Mouse (Mus musculus) liver (tissue): ENCODE measurements at regions not wholly inside any gene's neighbourhood (a gene's known extent, or its start where the extent isn't known, plus 50 kb on each side); places are given as distances from the start of the nearest gene placed in this dataset.

Experiments used
- DNase-seq: peaks from one replicate; pipeline ENCODE4 v3.0.0-alpha.2; 2020; ENCODE audit warnings: mixed read lengths

DNA sequence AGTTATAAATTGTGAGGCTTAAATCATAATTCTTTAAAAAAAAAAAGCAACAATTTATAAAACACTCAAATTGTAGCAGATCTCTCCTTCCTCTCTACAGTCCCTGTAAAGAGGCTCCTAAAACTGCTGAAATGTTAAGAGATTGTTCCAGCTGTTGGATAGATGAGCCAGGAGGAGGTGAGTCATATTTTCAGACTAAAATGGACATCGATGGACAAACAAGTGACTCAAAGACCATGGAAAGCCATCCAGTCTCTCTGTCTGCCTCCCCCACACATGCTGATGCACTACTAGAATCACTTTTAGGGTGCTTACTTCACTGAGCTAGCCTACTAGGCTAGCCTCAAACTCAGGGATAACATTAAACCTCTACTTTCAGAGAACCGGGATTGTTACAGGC lies 561.5 kb downstream of the Tmem114 start:
- no peak for DNase-seq

DNA sequence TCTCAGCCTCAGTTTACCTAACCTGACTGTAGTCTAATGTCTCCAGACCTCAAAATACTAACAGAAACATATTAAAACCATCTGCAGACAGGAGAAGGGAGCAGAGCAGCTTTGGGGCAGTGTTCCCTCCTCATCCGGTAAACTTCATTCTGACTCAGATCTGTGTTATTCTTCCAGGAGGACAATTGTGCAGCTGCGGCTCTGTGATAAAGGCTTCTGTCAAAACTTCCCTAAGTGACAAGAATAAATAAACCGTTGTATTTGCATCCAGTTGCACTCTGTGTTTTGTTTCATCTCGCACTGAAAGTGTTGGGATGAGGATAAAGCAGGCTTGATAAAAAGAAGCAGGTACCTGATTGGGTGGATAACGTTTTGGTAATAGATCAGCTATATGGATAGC lies 585.8 kb downstream of the Tmem114 start:
- no peak for DNase-seq

DNA sequence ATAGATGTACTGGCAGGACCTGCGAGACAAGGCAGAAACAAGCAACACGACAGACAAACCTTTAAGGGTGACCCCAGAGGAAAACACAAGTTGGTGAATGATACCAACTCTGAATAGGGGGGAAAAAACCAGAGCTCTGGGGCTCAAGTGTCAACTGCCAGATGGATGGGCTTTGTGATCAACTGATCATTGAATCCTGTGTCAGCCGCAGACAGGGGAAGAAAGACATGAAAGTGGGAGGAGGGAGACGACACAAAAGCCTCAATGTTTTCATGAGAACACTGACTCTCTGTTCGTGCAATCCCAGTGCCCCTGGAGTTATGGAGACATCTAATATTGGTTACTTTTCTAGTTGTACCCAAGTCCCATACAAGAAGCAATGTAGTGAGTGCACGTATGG lies 593.8 kb downstream of the Tmem114 start:
- no peak for DNase-seq

DNA sequence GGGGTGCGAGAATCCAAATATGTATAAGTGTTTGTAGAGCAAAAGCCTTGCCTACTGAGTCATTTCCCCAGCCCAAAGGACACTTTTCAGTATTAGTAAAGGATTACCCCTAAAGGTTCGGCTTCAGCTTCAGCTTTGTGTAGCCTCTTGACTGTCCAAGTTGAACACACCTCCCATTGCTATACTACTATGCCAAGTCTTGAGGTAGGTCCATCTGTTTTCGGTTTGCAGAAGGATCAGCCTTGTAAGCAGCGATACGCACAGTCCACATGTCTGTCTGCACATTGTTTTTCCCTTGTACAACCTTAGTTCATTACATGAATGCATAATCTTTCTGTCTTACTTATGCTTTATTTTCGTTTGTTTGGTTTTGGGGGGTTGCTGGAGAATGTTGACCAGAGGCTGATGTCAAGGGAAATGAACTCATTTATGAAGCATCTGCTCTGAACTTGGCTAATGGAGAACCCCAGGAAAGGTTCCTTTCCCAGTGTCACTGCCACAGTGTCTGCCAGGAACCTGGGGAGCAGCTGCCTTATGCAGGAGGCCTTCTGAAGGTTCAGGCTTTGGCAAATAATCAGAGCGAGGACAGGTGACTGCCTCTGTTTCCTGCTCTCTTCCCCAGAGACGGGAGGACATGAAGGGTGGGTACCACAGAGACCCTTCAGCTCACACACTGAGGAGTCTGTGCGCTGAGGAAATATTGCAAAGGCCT lies 594.8 kb downstream of the Tmem114 start:
- no peak for DNase-seq

DNA sequence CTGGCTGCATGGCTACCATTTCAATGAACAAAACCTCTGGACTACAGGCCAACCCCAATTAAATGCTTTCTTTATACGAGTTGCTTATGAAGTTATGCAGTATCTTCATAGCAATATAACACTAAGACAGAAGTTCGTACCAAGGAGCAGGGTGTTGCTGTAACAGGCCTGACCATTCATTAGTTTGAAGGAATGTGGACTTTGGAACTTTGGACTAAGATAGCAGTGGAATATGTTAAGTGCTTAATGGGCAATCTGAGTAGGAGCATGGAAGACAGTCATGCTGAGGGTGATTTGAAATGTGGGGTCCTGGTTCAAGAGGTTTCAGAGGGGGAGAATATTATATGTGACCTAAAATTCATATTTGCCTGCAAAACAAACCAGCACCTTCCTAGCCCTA lies 623.8 kb downstream of the Tmem114 start:
- DNase-seq: no peak

DNA sequence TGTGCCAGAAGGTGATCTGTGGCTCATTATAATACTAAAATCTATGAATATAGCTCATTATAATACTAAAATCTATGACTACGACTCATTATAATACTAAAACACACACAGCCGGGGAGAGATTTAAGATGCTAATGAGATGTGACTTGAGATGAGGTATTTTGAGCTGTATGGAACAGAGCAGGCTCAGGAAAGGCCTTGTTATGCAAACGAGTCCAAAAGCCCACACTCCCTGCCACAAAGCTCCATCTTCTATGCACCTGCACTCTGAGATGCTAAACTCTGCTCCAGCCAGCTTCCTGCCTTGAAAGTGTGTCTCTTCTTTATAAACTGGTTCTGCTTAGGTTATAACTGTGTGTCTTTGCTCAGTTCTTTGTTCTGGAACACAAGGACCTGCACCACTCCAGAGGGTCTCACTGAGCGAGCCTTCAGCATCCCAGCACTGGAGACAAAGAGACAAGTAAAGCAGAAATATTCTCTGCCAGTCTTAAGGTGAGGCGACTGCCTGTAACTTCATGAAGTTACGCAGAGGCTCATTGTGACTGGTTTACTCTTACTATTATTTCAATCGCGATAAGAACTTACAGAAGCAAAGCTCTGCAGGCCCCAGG lies 627.7 kb downstream of the Tmem114 start:
- DNase-seq: no peak

DNA sequence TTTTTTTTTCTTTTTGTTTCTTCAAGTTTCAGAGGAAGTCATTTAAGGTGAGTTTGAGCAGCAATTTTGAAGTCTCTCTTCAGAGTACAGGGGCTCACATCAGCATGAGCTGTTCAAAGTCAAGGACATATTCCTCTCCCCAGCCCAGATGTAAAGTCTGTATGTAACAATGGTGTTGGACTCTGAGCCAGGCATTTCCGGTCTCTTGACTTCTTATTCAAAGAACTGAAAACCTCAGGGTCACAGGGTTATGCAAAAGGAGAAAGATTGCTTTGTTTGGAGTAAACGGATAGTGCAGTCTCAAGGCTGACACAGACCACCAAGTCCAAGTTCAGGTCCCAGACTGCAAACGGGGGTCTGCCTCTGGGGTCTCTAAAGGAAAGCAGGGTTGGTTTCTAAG lies 629.4 kb downstream of the Tmem114 start:
- DNase-seq: no peak

DNA sequence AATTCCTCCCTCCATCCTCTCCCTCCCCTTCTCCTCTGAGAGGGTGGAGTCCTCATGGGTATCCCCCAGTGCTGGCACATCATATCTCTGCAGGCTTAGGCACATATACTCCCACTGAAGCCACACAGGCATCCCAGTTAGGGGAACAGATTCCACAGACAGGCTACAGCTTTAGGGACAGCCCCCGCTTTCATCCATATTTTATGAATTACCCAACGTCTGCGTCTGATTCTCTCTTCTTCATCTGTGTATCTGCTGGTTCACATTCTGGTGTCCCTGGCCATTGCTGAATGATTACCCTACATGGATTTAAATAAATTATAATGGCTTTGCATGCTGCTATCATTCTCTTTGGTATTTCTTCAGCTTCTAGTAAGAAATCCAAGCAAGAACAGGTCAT lies 632.4 kb downstream of the Tmem114 start:
- no peak for DNase-seq

DNA sequence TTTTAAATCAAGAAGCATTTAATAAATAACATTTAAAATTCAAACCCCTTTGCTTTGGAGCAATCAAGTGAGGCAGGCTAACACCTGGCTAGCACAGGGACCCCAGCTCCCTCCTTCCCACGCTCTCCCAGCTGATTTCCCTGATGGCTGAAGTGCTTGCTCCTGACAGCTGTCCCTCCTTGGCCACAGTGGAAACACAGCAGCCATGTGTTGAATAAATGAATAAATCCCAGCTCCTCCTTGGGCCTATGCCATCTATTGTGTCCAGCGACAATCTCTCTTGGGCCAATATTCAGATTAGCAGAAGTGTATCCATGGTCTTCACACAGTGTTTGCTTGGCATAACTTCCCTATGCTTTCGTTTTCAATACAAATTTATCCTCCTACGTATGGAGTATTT lies 634.7 kb downstream of the Tmem114 start:
- DNase-seq: no peak

DNA sequence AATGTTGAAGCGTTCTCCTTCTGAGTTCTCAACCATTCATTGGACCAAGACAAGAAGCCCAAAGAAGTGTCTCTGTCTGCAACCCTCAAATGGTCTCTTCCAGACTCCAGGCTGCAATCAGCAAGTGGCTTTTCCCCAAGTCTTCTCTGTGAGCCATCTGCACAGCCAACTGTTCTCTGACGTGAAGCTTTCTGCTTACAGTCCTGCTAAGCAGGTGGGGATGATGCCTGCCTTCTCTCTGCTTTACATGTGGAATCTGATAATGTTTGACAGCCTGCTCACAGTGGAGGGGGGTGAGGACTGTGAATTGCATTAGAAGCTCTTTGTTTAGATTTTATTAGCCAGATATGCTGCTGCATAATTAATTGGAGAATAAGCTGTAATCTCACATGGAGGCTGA lies 636.7 kb downstream of the Tmem114 start:
- no peak for DNase-seq

DNA sequence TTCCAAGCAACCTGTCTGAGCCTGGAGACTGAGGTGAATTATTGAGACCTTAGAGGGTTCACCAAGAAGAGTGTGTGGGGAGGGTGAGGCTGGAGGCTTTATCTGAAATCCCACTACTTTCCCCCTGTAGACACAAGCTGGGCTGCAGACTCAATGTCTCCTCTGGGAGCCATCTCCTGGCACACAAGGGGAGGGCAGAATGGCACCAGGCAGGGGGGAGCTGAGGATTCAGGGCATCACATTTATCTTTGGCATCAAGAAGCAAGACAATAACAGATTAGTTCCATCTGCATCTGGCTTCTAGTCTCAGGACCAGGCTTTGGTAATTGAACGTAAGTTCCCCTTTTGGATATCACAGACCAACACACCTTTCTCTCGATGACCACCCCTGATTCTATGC lies 643.4 kb downstream of the Tmem114 start:
- no peak for DNase-seq

DNA sequence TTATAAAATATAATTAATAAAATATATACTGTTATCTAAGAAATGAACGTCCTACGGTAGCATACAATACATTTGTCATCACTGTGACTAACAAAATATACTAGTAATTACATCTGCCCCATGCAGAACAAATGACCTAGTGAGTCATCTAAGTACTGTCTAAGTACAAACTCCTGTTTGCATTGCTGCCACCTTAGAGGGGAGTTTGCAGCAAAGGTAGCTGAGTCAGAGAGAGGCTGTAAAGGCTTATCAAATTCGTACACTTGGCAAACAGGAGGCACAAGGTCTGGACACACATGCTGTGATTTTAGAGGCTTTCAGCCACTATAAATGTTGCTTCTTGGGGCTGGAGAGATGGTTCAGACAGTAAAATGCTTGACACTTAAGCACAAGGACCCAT lies 649.3 kb downstream of the Tmem114 start:
- DNase-seq: no peak

DNA sequence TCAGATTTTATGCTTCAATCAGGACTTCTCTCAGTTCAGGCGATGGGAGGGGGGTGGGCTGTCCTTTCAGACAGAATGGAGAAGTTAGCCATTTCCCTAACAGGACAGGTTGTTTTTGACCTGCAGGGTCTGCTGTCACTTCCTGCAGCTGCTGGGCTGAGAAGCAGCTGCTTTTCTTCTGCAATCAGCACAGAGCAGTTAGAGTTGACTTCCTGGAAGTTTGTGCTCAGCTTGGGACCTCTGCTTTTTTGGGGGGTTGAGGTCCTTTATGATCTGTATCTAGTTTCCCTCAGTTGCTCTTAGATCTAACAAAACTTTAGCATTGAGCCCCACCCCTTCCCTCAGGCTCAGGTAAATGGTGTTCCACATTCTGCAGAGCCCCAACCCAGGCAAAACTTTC lies 656.5 kb downstream of the Tmem114 start:
- DNase-seq: no peak

DNA sequence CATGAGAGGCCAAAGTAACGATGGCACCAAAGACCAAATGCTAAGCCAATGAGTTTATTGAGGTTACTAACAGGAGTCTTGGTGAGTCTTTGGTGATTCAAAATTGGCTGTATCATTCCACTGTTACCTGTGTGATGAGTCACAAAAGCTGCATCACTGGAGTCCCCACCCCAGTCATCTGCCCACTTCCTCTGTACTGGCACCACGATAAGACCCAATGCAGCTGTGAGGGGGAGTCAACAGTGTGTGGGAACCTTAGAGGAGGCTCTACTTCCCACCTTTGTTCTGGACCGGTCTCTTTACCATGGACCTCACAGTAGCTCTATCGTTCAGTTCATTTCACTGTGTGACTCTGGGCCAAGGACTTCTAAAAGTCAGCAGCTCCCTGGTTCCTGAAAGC lies 657.2 kb downstream of the Tmem114 start:
- no peak for DNase-seq

DNA sequence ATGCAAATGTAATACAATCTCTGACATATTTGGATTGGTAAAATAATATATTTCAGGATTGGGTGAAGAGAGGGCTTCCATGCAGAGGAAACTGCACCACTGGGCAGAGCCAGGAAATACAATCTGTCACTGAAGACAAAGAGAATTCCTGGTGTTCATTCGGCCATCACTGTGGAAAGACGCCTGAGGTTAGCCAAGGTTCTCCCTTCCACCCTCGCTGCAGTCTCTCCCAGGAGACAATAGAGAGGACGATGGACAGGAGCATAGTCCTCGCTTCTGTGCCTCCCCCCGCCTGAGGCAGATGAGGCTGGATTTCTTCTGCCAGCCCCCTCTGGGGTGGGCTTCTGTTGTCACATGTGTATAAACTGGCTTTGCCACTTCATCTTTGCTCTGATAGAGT lies 660.6 kb downstream of the Tmem114 start:
- DNase-seq: no peak

DNA sequence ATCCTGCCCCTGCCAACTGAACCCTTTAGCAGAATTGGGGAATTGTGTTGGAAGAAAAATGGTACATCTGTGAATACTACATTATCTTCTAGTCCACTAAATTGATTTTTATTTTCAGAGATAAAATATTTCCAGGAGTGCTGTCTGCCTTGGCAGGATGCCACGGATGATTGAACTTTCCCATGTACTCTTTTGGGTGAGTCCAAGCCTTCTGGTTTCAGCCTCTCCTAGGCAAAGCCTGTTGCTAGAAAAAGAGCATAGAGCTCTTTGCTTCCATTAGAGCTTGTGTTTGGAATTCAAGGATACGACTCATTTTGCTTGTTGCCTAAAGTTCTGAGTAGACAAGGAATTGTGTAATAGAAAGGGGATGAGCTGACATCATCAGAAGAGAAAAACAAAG lies 696.8 kb downstream of the Tmem114 start:
- peak; percentile 4 for DNase-seq

DNA sequence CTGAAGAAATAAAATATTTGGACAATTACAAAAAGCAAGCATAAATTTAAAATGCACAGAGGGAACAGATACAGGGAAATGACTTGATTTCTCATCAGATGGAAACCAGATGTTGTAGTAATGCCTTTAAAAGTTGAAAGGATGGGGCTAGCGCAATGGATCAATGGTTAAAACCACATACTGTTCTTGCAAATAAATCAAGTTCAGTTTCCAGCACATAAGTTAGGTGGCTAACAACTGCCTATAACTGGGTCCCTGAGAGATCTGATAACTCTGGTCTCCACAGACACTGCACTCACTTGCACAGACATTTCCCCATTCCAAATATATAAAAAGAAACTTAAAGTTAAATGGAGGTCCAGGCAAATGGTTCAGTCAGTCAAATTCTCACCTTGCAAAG lies 699.7 kb downstream of the Tmem114 start:
- DNase-seq: no peak

DNA sequence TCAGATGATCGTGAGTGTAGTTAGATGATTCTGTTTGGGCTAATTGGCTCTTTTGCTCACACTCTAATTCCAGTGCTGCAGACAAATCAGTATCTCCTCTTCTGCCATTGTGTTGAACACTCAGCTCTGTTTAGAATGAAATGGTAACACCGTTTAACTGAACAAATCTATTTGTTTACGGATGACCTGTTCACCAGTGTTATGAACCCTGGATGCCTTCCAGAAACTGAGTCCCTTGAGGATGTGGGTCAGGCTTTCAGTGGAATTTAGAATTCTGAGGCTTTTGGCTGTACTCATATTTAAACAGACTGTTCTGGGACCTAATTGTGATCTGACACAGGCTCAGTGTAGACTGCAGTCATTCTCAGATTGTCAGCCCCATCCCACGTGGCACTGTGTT lies 723.5 kb downstream of the Tmem114 start:
- no peak for DNase-seq

DNA sequence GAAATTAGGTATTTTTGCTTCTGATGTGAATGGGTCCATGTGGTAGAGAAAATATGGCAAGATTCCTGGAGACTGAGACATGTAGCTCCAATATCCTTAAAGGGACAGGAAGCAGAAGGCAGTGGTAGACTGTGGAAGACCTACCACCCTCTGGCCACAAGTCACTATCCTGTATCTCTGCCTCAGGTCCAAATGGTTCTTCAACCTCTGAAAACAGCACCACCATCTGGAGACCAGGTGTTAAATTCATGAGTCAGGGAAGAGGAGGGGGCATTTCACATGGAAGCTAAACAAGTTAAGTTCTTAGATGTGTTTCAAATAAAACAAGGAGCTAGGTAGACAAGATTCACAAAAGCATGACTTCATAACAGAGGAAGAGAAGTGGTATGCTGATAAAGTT lies 739.5 kb downstream of the Tmem114 start:
- DNase-seq: no peak

DNA sequence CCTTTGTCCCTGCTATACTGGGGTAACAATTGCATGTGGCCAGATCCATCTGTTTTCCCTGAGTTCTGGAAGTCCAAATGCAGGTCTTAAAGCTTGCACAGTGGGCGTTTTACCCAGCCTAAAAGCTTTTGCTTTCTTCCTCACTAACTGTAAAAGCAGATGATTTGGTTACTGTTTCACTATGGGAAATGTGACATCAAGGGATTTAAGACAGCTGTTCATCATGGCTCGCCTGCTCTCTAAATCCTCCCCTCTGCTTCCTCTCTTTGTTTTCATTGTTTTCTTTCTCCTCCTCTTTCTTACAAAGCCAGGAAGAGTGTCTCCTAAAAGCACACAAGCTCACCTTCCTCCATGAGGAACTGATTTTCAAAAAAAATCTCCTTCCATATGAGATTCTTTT lies 758.8 kb downstream of the Tmem114 start:
- DNase-seq: no peak

DNA sequence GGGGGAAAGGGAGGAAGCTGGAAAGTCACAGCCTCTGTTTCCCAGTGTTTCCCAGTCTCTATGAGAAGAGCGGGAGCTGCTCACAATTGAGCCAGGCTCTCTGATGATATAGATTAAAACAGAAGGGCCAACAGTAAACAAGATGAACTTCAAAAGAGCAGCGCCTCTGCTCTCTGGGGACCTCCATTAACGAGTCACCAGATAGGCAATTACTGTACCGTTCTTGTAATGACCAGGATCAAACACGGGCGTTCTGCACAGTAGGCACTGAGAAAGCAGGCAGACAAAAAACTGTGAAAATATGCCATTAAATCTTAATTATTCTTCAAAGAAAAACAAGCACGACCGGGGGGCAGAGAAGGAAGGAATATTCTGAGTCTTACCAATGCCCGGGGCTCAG lies 766.8 kb downstream of the Tmem114 start:
- DNase-seq: no peak

DNA sequence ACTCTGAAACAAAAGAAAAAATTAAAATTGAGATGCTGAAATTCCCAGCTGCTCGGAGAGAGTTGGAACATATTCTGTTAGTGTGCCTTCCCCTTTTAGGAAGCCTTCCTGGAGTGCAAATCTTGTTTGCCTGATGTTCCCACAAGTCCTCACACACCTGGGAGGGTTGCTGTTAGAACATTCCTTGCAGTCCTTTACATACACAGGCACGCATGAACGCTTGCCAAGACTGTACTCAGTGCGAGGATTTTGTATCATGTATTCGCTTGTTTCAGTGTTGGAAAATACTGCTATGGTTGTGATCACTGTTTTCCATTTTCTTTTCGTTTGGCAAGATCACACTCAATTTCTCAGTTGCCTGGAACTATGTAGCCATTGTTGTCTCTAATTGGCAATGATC lies 770.5 kb downstream of the Tmem114 start:
- no peak for DNase-seq

DNA sequence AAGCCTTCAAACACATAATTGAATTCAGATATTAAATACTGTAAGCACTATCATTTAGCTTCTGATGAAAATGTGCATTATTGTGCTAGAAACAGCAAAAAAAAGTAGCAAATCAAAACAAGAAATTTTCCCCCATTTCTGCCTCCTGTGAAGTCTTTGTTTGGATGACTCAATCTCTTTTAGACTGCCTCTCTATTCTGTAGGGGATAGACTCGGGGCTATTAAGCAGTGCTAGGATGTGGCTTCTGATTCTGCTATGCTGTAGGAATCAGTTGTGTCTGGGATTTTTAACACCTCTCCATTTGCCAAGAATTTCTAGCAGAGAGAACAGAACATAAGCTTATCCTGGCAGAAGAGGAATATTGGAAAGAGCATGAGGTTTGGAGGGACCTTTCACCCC lies 775.2 kb downstream of the Tmem114 start:
- no peak for DNase-seq

DNA sequence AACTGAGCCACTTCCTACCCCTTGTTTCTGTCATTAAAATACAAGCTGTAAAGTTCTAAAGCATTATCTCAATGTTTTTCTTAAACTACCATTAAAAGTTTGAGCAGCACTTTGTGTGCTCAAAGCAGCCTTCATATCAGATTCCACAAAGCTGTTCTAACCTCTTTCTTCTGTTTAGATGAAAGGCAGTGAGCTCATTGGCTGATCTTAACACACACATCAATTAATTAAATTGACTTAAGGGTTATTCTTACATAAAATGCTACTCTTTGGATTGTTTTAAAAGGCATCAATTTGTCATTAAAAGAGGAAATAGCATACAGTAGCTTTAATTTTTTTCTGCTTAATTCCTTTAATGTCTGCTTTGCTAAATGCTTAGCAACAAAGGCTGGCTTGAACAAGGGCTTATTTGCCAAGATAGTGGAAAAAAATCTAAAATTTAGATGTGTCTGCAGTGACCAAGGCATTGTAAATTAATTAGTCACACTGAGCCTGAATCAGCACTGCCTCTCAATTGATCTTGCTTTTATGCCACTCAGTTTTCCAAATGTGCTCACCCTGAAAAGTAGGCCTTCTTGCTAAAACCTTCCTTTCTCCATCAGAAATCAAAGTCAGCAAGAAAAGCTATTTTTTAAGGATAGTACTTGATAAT lies 777.5 kb downstream of the Tmem114 start:
- DNase-seq: no peak

DNA sequence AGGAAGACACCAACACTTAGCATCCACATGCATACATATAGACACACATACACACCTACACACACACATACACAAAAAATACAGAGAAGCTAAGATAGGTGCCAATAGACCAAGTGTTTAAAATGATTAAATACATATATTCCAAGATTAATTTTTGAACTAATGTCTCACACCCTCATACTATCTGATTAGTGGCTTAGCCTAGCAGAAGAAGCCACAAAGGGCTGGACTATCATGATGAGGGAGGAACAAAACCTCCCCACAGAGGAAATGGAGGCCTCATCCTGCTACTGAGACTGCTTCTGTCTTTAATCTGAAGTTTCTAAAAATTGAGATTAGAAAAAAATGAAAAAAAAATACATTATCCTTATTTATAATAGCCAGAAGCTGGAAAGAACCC lies 780.6 kb downstream of the Tmem114 start:
- DNase-seq: no peak
